10 mouse cellular contexts compared by ENCODE assay signal in genomic region chr1:183657043-183657442, GRCm38 (mm10).
A peak's percentile ranks its signal among the peaks of the same experiment; 100 is the strongest.
DNase-seq lines count a peak whose midpoint lies in the region; ATAC-seq and TF ChIP-seq lines count a peak whose summit lies in the region.
"Had no signal": no experiment of that assay in that cellular context is flagged by ENCODE, and none has a peak within 500 bp of the region (broad histone marks: within the 10 kb centered on the region; RNA-seq: fewer than 3 reads in every experiment).

No protein-coding gene starts in this region.

- H3K36me3 ChIP-seq in liver, adult 2 months (ENCODE audit: control insufficient read depth, insufficient read depth, low read length): no peaks in the 10 kb centered on the region
- H3K36me3 ChIP-seq in liver, embryonic 11.5 days (ENCODE audit: control insufficient read depth, insufficient read depth, low read length): no peaks in the 10 kb centered on the region
- H3K36me3 ChIP-seq: heart, embryonic 13.5 days had no signal

- no peak for ATAC-seq in liver, embryonic 11.5 days (replicated peaks; ENCODE audit: low FRiP score)
- ATAC-seq in erythroblast, adult 5-6 weeks (replicated peaks; ENCODE audit: low FRiP score, poor library complexity, severe bottlenecking): no peak

- 62% methylated on average over 5 of the region's 5 CpGs for WGBS in liver, adult 2 months
- WGBS in liver, embryonic 11.5 days: 52% methylated on average over 5 of the region's 5 CpGs

- no peaks in the 10 kb centered on the region for H3K4me1 ChIP-seq in liver, adult 2 months (ENCODE audit: control insufficient read depth, insufficient read depth, low read length)
- H3K4me1 ChIP-seq in liver, embryonic 11.5 days (replicated peaks; ENCODE audit: control insufficient read depth, insufficient read depth, low read length): no peaks in the 10 kb centered on the region
- H3K4me1 ChIP-seq: heart, embryonic 13.5 days; megakaryocyte, embryonic 14.5 days had no signal

- no peaks in the 10 kb centered on the region for H3K9me3 ChIP-seq in liver, embryonic 11.5 days (ENCODE audit: control insufficient read depth, low read length)
- H3K9me3 ChIP-seq: heart, embryonic 13.5 days had no signal

- no peaks in the 10 kb centered on the region for H3K27me3 ChIP-seq in liver, adult 2 months (ENCODE audit: control insufficient read depth, insufficient read depth, low read length)
- H3K27me3 ChIP-seq in liver, embryonic 11.5 days (replicated peaks; ENCODE audit: control insufficient read depth, insufficient read depth, low read length): no peaks in the 10 kb centered on the region
- H3K27me3 ChIP-seq: heart, embryonic 13.5 days; megakaryocyte, embryonic 14.5 days had no signal

- H3K27ac ChIP-seq in liver, adult 2 months (replicated peaks; ENCODE audit: insufficient read depth, low read depth, low read length): no peak overlapping the region
- H3K27ac ChIP-seq in liver, embryonic 11.5 days (ENCODE audit: low read depth, low read length): no peak overlapping the region
- H3K27ac ChIP-seq: heart, embryonic 13.5 days had no signal

- intact Hi-C loops in left cerebral cortex, postnatal 4 days (cut with DNase I): no loop called here

- TF ChIP-seq CTCF in liver, adult 2 months (IDR thresholded peaks at IDR 0.05; ENCODE audit: low read depth, low read length): peak; percentile 78
- TF ChIP-seq CTCF in brain, embryonic 14.5 days (IDR thresholded peaks at IDR 0.05; ENCODE audit: borderline replicate concordance, extremely low read depth, insufficient read depth, insufficient read length): peak; percentile 65; the same call in 1 of the 2 replicates

- no peak overlapping the region for H3K9ac ChIP-seq in liver, adult 2 months (ENCODE audit: low read depth, low read length)
- no peak overlapping the region for H3K9ac ChIP-seq in liver, embryonic 11.5 days (ENCODE audit: low read depth, low read length)
- H3K9ac ChIP-seq: heart, embryonic 13.5 days had no signal

- H3K4me2 ChIP-seq in liver, embryonic 11.5 days: no peak overlapping the region
- H3K4me2 ChIP-seq: heart, embryonic 13.5 days had no signal

- no peaks in the 10 kb centered on the region for H3K79me2 ChIP-seq in liver, adult 2 months (ENCODE audit: control insufficient read depth, insufficient read depth, low read length)

- TF ChIP-seq POLR2A in liver, adult 2 months (IDR thresholded peaks at IDR 0.05; ENCODE audit: extremely low read depth, insufficient read depth, low read length): no peak
- TF ChIP-seq POLR2A in brain, embryonic 14.5 days (IDR thresholded peaks at IDR 0.05; ENCODE audit: borderline replicate concordance, extremely low read depth, insufficient read depth, insufficient read length, poor library complexity, severe bottlenecking): no peak

- H3K4me3 ChIP-seq in liver, adult 2 months (ENCODE audit: insufficient read depth, low read depth, low read length): no peak overlapping the region
- H3K4me3 ChIP-seq in liver, embryonic 11.5 days (ENCODE audit: low read depth, low read length): no peak overlapping the region
- H3K4me3 ChIP-seq: heart, embryonic 13.5 days; megakaryocyte, embryonic 14.5 days had no signal

- peak; percentile 41 for DNase-seq in liver, adult 2 months (ENCODE audit: extremely low read depth, low read depth, low spot score)
- DNase-seq in liver, embryonic 11.5 days (ENCODE audit: low spot score): no peak
- DNase-seq in NIH3T3 (ENCODE audit: low read depth): peak; percentile 80
- peak; percentile 56 for DNase-seq in brain, embryonic 14.5 days (ENCODE audit: low read depth)
- peak; percentile 16 to 17 for DNase-seq in gastrocnemius, adult 8-10 months (ENCODE audit: low spot score in 2 of 2)
- peak; percentile 58 for DNase-seq in left cerebral cortex, postnatal 4 days
- DNase-seq in right cerebral cortex, postnatal 14 days: peak; percentile 40
